Mouse (Mus musculus): ENCODE data around the gene Zfand5. TPM values are rescaled to one million over a fixed set of nuclear protein-coding genes. Genes with fewer than 3 reads are reported as not detected.
"Not testable (repeated sequence)": the region's sequence is repeated elsewhere in the genome, so short reads cannot be mapped to it uniquely, and the experiment has no call there.

The Zfand5 gene
- polyA plus RNA-seq, 1 experiment from 2014 or later, result 109 TPM

GRCm38 (mm10) chr19:21274714-21275113 is 2.6 kb downstream of the Zfand5 start:
- no peak for ATAC-seq
- Histone ChIP-seq H3K4me2 (replicated peaks; ENCODE audit: low read depth, low read length) (peak overlapping the region; percentile 62), H3K4me3 (ENCODE audit: low read depth, low read length) (peak overlapping the region; percentile 99), H3K36me3 (ENCODE audit: insufficient read depth, low read length) (no peaks in the 10 kb centered on the region), H3K9ac (replicated peaks; ENCODE audit: low read depth) (peak overlapping the region; percentile 98), H3K27me3 (replicated peaks; ENCODE audit: insufficient read depth, low read length) (no peaks in the 10 kb centered on the region), H3K4me1 (ENCODE audit: insufficient read depth, low read depth, low read length) (peaks cover 2% of the 10 kb centered on the region; the same call in 1 of the 2 replicates), H3K9me3 (ENCODE audit: low read length) (no peaks in the 10 kb centered on the region), H3K27ac (ENCODE audit: low read length) (peak overlapping the region; percentile 78)
- WGBS, result under 1% methylated on average over 3 of the region's 3 CpGs
- peak; percentile 69 for DNase-seq (ENCODE audit: low spot score)
- peak; percentile 32; the same call in 1 of the 2 replicates for TF ChIP-seq EP300 (IDR thresholded peaks at IDR 0.05)
- TF ChIP-seq CTCF (IDR thresholded peaks at IDR 0.05), result no peak

- Histone ChIP-seq H3K4me3 (ENCODE audit: low read depth, low read length) (no peak overlapping the region), H3K9ac (replicated peaks; ENCODE audit: low read depth) (no peak overlapping the region), H3K27ac (ENCODE audit: low read length) (no peak overlapping the region), H3K4me2 (replicated peaks; ENCODE audit: low read depth, low read length) (no peak overlapping the region), H3K4me1 (ENCODE audit: insufficient read depth, low read depth, low read length) (peaks cover 2% of the 10 kb centered on the region; the same call in 1 of the 2 replicates), H3K27me3 (replicated peaks; ENCODE audit: insufficient read depth, low read length) (no peaks in the 10 kb centered on the region), H3K36me3 (ENCODE audit: insufficient read depth, low read length) (no peaks in the 10 kb centered on the region), H3K9me3 (ENCODE audit: low read length) (no peaks in the 10 kb centered on the region)
- no peak for TF ChIP-seq CTCF (IDR thresholded peaks at IDR 0.05)
- TF ChIP-seq EP300 (IDR thresholded peaks at IDR 0.05), result peak; percentile 31; the same call in 1 of the 2 replicates
- ATAC-seq (no peak), DNase-seq (ENCODE audit: low spot score) (peak; percentile 30)
These were observed 4.2 kb downstream of the Zfand5 start for GRCm38 (mm10) chr19:21276317-21276716.

GRCm38 (mm10) chr19:21286421-21287097 is 14.5 kb downstream of the Zfand5 start:
- Histone ChIP-seq H3K27ac (ENCODE audit: low read length) (no peak overlapping the region), H3K36me3 (ENCODE audit: insufficient read depth, low read length) (peaks cover 6% of the 10 kb centered on the region; the same call in 1 of the 2 replicates), H3K4me2 (replicated peaks; ENCODE audit: low read depth, low read length) (no peak overlapping the region), H3K4me3 (ENCODE audit: low read depth, low read length) (no peak overlapping the region), H3K27me3 (replicated peaks; ENCODE audit: insufficient read depth, low read length) (no peaks in the 10 kb centered on the region), H3K9ac (replicated peaks; ENCODE audit: low read depth) (no peak overlapping the region), H3K9me3 (ENCODE audit: low read length) (no peaks in the 10 kb centered on the region), H3K4me1 (ENCODE audit: insufficient read depth, low read depth, low read length) (no peaks in the 10 kb centered on the region)
- whole genome bisulfite sequencing, result 73% methylated on average over 3 of the region's 3 CpGs
- TF ChIP-seq EP300 (IDR thresholded peaks at IDR 0.05), result no peak
- no peak for TF ChIP-seq CTCF (IDR thresholded peaks at IDR 0.05)
- DNase-seq (ENCODE audit: low spot score) (no peak), ATAC-seq (no peak)

- H3K4me3 ChIP-seq (ENCODE audit: low read depth, low read length), result no peak overlapping the region
- no peak overlapping the region for H3K9ac ChIP-seq (replicated peaks; ENCODE audit: low read depth)
- DNase-seq (ENCODE audit: low spot score) (no peak), ATAC-seq (no peak)
- H3K27ac ChIP-seq (ENCODE audit: low read length), result no peak overlapping the region
- H3K4me1 ChIP-seq (ENCODE audit: insufficient read depth, low read depth, low read length), result no peaks in the 10 kb centered on the region
- H3K9me3 ChIP-seq (ENCODE audit: low read length), result no peaks in the 10 kb centered on the region
- no peaks in the 10 kb centered on the region for H3K27me3 ChIP-seq (replicated peaks; ENCODE audit: insufficient read depth, low read length)
- H3K36me3 ChIP-seq (ENCODE audit: insufficient read depth, low read length), result no peaks in the 10 kb centered on the region
- TF ChIP-seq CTCF (IDR thresholded peaks at IDR 0.05) (no peak), EP300 (IDR thresholded peaks at IDR 0.05) (no peak)
- H3K4me2 ChIP-seq (replicated peaks; ENCODE audit: low read depth, low read length), result no peak overlapping the region
- 96% methylated on average over 4 of the region's 4 CpGs for WGBS
These were observed 25.3 kb downstream of the Zfand5 start for GRCm38 (mm10) chr19:21297411-21297810.

GRCm38 (mm10) chr19:21301787-21302186 is 29.7 kb downstream of the Zfand5 start:
- Histone ChIP-seq H3K4me2 (replicated peaks; ENCODE audit: low read depth, low read length) (no peak overlapping the region), H3K36me3 (ENCODE audit: insufficient read depth, low read length) (no peaks in the 10 kb centered on the region), H3K4me3 (ENCODE audit: low read depth, low read length) (no peak overlapping the region), H3K27me3 (replicated peaks; ENCODE audit: insufficient read depth, low read length) (no peaks in the 10 kb centered on the region), H3K4me1 (ENCODE audit: insufficient read depth, low read depth, low read length) (no peaks in the 10 kb centered on the region), H3K27ac (ENCODE audit: low read length) (no peak overlapping the region), H3K9ac (replicated peaks; ENCODE audit: low read depth) (no peak overlapping the region), H3K9me3 (ENCODE audit: low read length) (no peaks in the 10 kb centered on the region)
- WGBS, result 32% methylated on average over 3 of the region's 3 CpGs
- TF ChIP-seq EP300 (IDR thresholded peaks at IDR 0.05) (no peak), CTCF (IDR thresholded peaks at IDR 0.05) (no peak)
- ATAC-seq (no peak), DNase-seq (ENCODE audit: low spot score) (no peak)

- WGBS, result 74% methylated on average over 3 of the region's 3 CpGs
- DNase-seq (ENCODE audit: low spot score), result peak; percentile 78
- peak; percentile 47; the same call in 1 of the 2 replicates for ATAC-seq
These were observed 35.7 kb downstream of the Zfand5 start for GRCm38 (mm10) chr19:21307755-21308154.

GRCm38 (mm10) chr19:21310364-21310763 is 38.3 kb downstream of the Zfand5 start:
- H3K4me2 ChIP-seq (replicated peaks; ENCODE audit: low read depth, low read length); H3K9me3 ChIP-seq (ENCODE audit: low read length); H3K4me3 ChIP-seq (ENCODE audit: low read depth, low read length); H3K36me3 ChIP-seq (ENCODE audit: insufficient read depth, low read length); H3K27ac ChIP-seq (ENCODE audit: low read length); ATAC-seq; DNase-seq (ENCODE audit: low spot score); H3K27me3 ChIP-seq (replicated peaks; ENCODE audit: insufficient read depth, low read length); H3K9ac ChIP-seq (replicated peaks; ENCODE audit: low read depth); H3K4me1 ChIP-seq (ENCODE audit: insufficient read depth, low read depth, low read length): not testable (repeated sequence)
- WGBS, result 91% methylated on average over 5 of the region's 5 CpGs

More at GRCm38 (mm10) chr19:21307755-21308154, 35.7 kb downstream of the Zfand5 start:
- Histone ChIP-seq H3K4me3 (ENCODE audit: low read depth, low read length) (no peak overlapping the region), H3K4me1 (ENCODE audit: insufficient read depth, low read depth, low read length) (no peaks in the 10 kb centered on the region), H3K36me3 (ENCODE audit: insufficient read depth, low read length) (no peaks in the 10 kb centered on the region), H3K9ac (replicated peaks; ENCODE audit: low read depth) (no peak overlapping the region), H3K27ac (ENCODE audit: low read length) (no peak overlapping the region), H3K4me2 (replicated peaks; ENCODE audit: low read depth, low read length) (no peak overlapping the region), H3K27me3 (replicated peaks; ENCODE audit: insufficient read depth, low read length) (no peaks in the 10 kb centered on the region), H3K9me3 (ENCODE audit: low read length) (no peaks in the 10 kb centered on the region)
- TF ChIP-seq CTCF (IDR thresholded peaks at IDR 0.05) (no peak), EP300 (IDR thresholded peaks at IDR 0.05) (no peak)
